Mouse (Mus musculus): ENCODE measurements around the gene Chst2. TPM values are rescaled to one million over a fixed set of nuclear protein-coding genes. Genes with fewer than 3 reads are reported as not detected.

Gene Chst2
- polyA plus RNA-seq, 1 experiment = 1.1 TPM

DNA sequence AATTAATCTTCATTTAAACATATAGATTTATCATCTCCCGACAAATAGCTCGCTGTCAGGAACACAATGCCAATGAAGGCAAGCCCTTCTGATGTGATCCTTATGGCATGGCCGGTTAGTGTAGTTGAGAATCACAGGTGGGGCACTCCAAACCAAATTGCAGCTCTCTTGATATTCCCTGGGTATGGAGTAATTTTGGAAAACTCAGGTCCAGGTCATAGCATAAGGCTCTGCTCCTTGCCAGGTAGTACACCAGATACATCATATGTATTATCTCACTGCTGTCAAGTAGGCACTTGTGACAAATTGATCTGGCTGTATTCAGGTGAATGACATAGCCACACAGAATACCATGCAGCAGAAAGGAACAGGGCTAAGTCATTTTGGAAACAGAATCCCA, 40.6 kb downstream of the Chst2 start:
- DNase-seq (ENCODE audit: low read depth) = no peak

DNA sequence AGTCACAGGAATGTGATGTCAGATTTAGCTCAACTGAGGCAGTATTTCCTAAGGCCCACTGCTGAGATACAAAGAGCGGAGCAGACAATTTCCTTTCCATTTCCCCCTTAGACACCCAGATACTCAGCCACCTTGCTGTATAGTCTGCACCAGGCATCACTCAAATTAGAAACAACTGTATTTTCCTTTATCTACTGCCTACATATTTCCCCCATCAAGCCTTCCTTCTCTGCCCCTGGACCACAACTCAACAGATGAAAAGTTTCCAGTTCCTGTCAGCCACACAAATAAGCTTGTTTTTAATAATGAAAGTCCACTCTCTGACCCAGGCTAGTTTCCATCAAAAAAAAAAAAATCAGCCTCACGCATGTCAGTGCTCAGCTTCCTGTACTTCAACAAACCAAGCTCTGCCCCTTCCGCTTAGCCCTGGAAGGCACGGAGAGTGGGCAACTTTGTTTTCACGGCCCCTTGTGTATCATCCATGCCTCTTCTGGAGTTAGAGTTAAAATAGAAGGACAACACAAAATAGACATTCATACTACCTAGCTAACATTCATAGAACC, 52.6 kb downstream of the Chst2 start:
- no peak for DNase-seq (ENCODE audit: low read depth)

DNA sequence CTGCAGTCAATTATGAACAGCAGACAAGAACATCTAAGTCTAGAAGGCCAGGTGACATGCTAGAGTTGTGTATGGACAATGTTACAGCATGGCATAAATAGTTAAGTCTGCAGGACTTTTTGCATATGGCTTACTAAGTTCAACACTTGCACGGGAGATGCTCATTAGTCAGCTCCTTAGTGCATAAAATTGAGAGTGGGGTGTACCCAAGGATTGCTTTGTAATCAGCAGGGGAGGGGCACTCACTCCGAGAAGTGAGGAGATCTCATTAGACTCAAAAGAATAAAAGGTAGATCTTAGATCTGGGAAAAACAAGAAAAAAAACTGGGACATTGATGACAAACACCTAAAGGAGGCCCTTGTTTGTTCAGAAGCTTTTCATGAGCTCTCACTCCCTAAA, 54.6 kb downstream of the Chst2 start:
- DNase-seq (ENCODE audit: low read depth) = no peak

DNA sequence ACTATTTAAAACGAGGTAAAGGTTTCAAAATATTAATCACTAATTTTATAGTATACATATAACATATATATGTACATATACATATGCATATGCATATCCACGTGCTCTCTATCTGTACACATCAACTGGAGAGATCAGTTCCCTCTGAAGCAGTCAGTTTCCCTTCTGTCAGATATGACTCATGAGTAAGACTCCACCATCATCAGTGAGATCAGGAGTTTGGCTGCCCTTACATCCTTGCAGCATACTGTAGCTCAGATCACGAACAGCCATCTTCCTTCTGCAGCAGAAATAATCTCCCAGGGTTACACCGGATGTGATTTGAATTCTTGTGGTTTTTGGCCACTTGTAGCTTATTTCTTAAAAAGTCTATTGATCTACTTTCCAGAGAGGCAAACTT, 56.0 kb downstream of the Chst2 start:
- DNase-seq (ENCODE audit: low read depth) = no peak

Other genes with a start within 250 kb of the Chst2 start
- 3.5 and 4.4 TPM in 2 replicates for gene U2surp, start 105.3 kb upstream of the Chst2 start, polyA plus RNA-seq (2012; rRNA removed)
- gene Paqr9, start 152.9 kb upstream of the Chst2 start, polyA plus RNA-seq (2012; rRNA removed) = 5.6 and 28.0 TPM in 2 replicates
- gene Pcolce2, start 230.9 kb upstream of the Chst2 start, polyA plus RNA-seq (2012; rRNA removed) = 1.2 and 1.3 TPM in 2 replicates

Data from gonadal fat pad, adult 2 months (tissue).